Mouse (Mus musculus) heart, adult 2 months (tissue): ENCODE measurements at regions not wholly inside any gene's neighbourhood (a gene's known extent, or its start where the extent isn't known, plus 50 kb on each side); places are given as distances from the start of the nearest gene placed in this dataset.

Source experiments
- CTCF ChIP-seq: fragments of 200-600 bp; IDR thresholded peaks from 2 replicates; pipeline ENCODE4 v1.8.1; 2022; ENCODE audit warnings: antibody characterized with exemption, mild to moderate bottlenecking, moderate library complexity
- EP300 ChIP-seq: fragments of 200-500 bp; IDR thresholded peaks from 2 replicates; pipeline ENCODE4 v1.6.1; 2011; ENCODE audit warnings: low read depth, low read length, control low read depth; ENCODE audit not compliant: insufficient read depth
- POLR2A ChIP-seq: fragments of 200-500 bp; IDR thresholded peaks from 2 replicates; pipeline ENCODE4 v1.6.1; 2011; ENCODE audit warnings: mild to moderate bottlenecking, low read depth, low read length, control low read depth; ENCODE audit not compliant: insufficient read depth

DNA sequence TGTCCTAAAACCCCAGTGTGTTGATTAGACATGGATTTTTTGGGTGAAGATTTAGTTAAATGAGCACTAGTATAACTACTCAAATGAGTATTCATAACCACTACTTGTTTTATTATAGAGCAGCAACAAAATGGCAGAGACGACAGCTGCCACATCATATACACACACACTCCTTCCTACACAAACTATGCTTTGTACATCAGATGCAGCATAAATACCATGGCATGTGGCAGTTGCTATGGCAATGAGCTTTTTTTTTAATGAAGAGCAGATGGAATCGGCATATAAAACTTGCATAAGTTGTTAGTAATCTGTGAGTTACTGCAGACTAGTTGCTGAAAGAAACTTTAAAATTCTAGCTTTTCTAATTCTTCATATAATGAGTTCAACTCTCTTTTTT, 725.3 kb downstream of the Cetn3 start:
- TF ChIP-seq CTCF (no peak), POLR2A (no peak), EP300 (no peak)
